ENCODE assay signal across 8 mouse cellular contexts in genomic region chr15:98610131-98610633, GRCm38 (mm10). TPM values are rescaled to one million over a fixed set of nuclear protein-coding genes. Genes with fewer than 3 reads are reported as not detected.
DNase-seq lines count a peak whose midpoint lies in the region; ATAC-seq and TF ChIP-seq lines count a peak whose summit lies in the region.

No protein-coding gene starts in this region.

- peak overlapping the region; percentile 90 for H3K27ac ChIP-seq in gastrocnemius, adult 2 months
- H3K27ac ChIP-seq in ES-E14 (ENCODE audit: insufficient read depth, low read depth, low read length, poor library complexity, severe bottlenecking) = no peak overlapping the region
- H3K27ac ChIP-seq in hindbrain, embryonic 13.5 days = peak overlapping the region; percentile 91
- no peak overlapping the region for H3K27ac ChIP-seq in midbrain, embryonic 11.5 days (ENCODE audit: low read depth, low read length)

- no peaks in the 10 kb centered on the region for H3K27me3 ChIP-seq in hindbrain, embryonic 13.5 days
- H3K27me3 ChIP-seq in midbrain, embryonic 11.5 days (ENCODE audit: control insufficient read depth, insufficient read depth, low read length) = no peaks in the 10 kb centered on the region; the same call in 1 of the 2 replicates

- TF ChIP-seq CTCF in gastrocnemius, adult 2 months (IDR thresholded peaks at IDR 0.05) = no peak

- no peak for ATAC-seq in hindbrain, embryonic 13.5 days (ENCODE audit: low FRiP score)
- ATAC-seq in midbrain, embryonic 11.5 days (ENCODE audit: low FRiP score) = no peak

- in situ Hi-C loops in ES-E14 (cut with MboI; ENCODE audit: low sequenced_read_pairs in 2 of 2, unreplicated experiment in 2 of 2) = no loop called here

- intact Hi-C loops in gastrocnemius, adult 2 months (cut with DNase I) = no loop called here
- intact Hi-C loops in gastrocnemius, postnatal 14 days (cut with DNase I; ENCODE audit: low total_unique reads) = loop anchor here (5.0 kb wide), 1 partner anchor 1362 kb away; the partner anchor contains the start of gene Larp4

- no peaks in the 10 kb centered on the region for H3K36me3 ChIP-seq in ES-E14 (ENCODE audit: control insufficient read depth, insufficient read depth, low read length, poor library complexity, severe bottlenecking)
- peaks cover 7% of the 10 kb centered on the region; the same call in 1 of the 2 replicates for H3K36me3 ChIP-seq in hindbrain, embryonic 13.5 days
- H3K36me3 ChIP-seq in midbrain, embryonic 11.5 days (ENCODE audit: control insufficient read depth, insufficient read depth, low read length) = no peaks in the 10 kb centered on the region

- peaks cover 0 to 2% of the 10 kb centered on the region in 2 experiments; a peak in 1 of 4 replicates for H3K4me1 ChIP-seq in ES-E14 (ENCODE audit: control insufficient read depth in 2 of 2, insufficient read depth in 2 of 2, low read length in 2 of 2, poor library complexity in 1 of 2)
- peaks cover 48% of the 10 kb centered on the region for H3K4me1 ChIP-seq in hindbrain, embryonic 13.5 days (replicated peaks)
- H3K4me1 ChIP-seq in midbrain, embryonic 11.5 days (ENCODE audit: control insufficient read depth, insufficient read depth, low read length) = peaks cover 26% of the 10 kb centered on the region

- H3K9me3 ChIP-seq in ES-E14 (ENCODE audit: control insufficient read depth, insufficient read depth, low read depth, low read length) = no peaks in the 10 kb centered on the region
- no peaks in the 10 kb centered on the region for H3K9me3 ChIP-seq in hindbrain, embryonic 13.5 days
- H3K9me3 ChIP-seq in midbrain, embryonic 11.5 days (ENCODE audit: control insufficient read depth, low read length) = no peaks in the 10 kb centered on the region

- 4% methylated on average over 12 of the region's 12 CpGs for WGBS in hindbrain, embryonic 13.5 days
- WGBS in midbrain, embryonic 11.5 days = 2% methylated on average over 12 of the region's 12 CpGs

- peak overlapping the region; percentile 76 for H3K4me2 ChIP-seq in hindbrain, embryonic 13.5 days
- peak overlapping the region; percentile 95 for H3K4me2 ChIP-seq in midbrain, embryonic 11.5 days

- H3K4me3 ChIP-seq in gastrocnemius, adult 2 months = peak overlapping the region; percentile 97
- peak overlapping the region; percentile 84 to 85 for H3K4me3 ChIP-seq in ES-E14 (ENCODE audit: insufficient read depth in 1 of 2, low read depth in 1 of 2, low read length in 2 of 2, poor library complexity in 1 of 2, severe bottlenecking in 1 of 2)
- H3K4me3 ChIP-seq in hindbrain, embryonic 13.5 days = peak overlapping the region; percentile 75
- H3K4me3 ChIP-seq in midbrain, embryonic 11.5 days (ENCODE audit: low read depth, low read length) = peak overlapping the region; percentile 85

- H3K9ac ChIP-seq in ES-E14 (ENCODE audit: insufficient read depth, low read depth, low read length, poor library complexity, severe bottlenecking) = peak overlapping the region; percentile 68
- peak overlapping the region; percentile 88 for H3K9ac ChIP-seq in hindbrain, embryonic 13.5 days
- peak overlapping the region; percentile 92 for H3K9ac ChIP-seq in midbrain, embryonic 11.5 days (ENCODE audit: low read length)

- no peak for DNase-seq in gastrocnemius, adult 2 months
- DNase-seq in gastrocnemius, postnatal 14 days = no peak
- DNase-seq in ES-E14 (ENCODE audit: low read depth, low spot score) = no peak
- peak; percentile 93 for DNase-seq in midbrain, embryonic 11.5 days (ENCODE audit: low spot score, missing footprints)
- DNase-seq in B cell, adult 2 months = no peak
- DNase-seq in right cerebral cortex, postnatal 36 days (ENCODE audit: low spot score in 2 of 2) = no peak
- DNase-seq in gastrocnemius, postnatal 25 days = no peak

TF ChIP-seq in ES-E14, 5 proteins besides CTCF, POLR2A, EP300 and RAD21:
- TF ChIP-seq ZNF384 (IDR thresholded peaks at IDR 0.05; ENCODE audit: low read depth, low read length) (no peak), HCFC1 (IDR thresholded peaks at IDR 0.05; ENCODE audit: borderline replicate concordance, insufficient read depth, low read length) (no peak)

RNA-seq across cellular contexts. Expression of gene Adcy6, which starts 0.3 kb away (rescaled TPM):
- total RNA-seq in gastrocnemius, adult 2 months (2021) = 10 to 100 TPM; 22.8 to 23.1 TPM
- 10 to 100 TPM; 33.1 to 36.4 TPM for total RNA-seq in gastrocnemius, postnatal 14 days (2021)
- total RNA-seq in ES-E14 (2012; rRNA removed) = 9.0 and 15.3 TPM in 2 replicates
- polyA plus RNA-seq in hindbrain, embryonic 13.5 days (2015; fragmentation: Nextera tagmentation; extraction: Ambion mirVana) = 10.1 and 11.7 TPM in 2 replicates
- 9.3 and 10.6 TPM in 2 replicates for polyA plus RNA-seq in midbrain, embryonic 11.5 days (2014; fragmentation: Nextera tagmentation; extraction: Ambion mirVana)
- total RNA-seq in gastrocnemius, postnatal 25 days (2021) = 10 to 100 TPM; 19.0 to 32.3 TPM

RNA-seq across cellular contexts. Expression of gene Cacnb3, which starts 20.5 kb away (rescaled TPM):
- total RNA-seq in gastrocnemius, adult 2 months (2021) = 1 to 10 TPM; 1.8 to 2.2 TPM
- total RNA-seq in gastrocnemius, postnatal 14 days (2021) = 1 to 10 TPM; 6.6 to 9.5 TPM
- 27.3 and 32.0 TPM in 2 replicates for total RNA-seq in ES-E14 (2012; rRNA removed)
- polyA plus RNA-seq in hindbrain, embryonic 13.5 days (2015; fragmentation: Nextera tagmentation; extraction: Ambion mirVana) = 124 and 135 TPM in 2 replicates
- polyA plus RNA-seq in midbrain, embryonic 11.5 days (2014; fragmentation: Nextera tagmentation; extraction: Ambion mirVana) = 35.5 and 39.5 TPM in 2 replicates
- total RNA-seq in gastrocnemius, postnatal 25 days (2021) = 1 to 10 TPM; 3.4 to 4.1 TPM

RNA-seq across cellular contexts. Expression of gene 4930415O20Rik, which starts 39.4 kb away (rescaled TPM):
- total RNA-seq in gastrocnemius, adult 2 months (2021) = 1 to 10 TPM in 1 of 2 experiments, not detected in 1; 1.2 TPM
- total RNA-seq in gastrocnemius, postnatal 14 days (2021) = under 1 TPM in 1 of 2 experiments, not detected in 1; 0.44 TPM
- total RNA-seq in ES-E14 (2012; rRNA removed) = not detected in 2 replicates
- polyA plus RNA-seq in hindbrain, embryonic 13.5 days (2015; fragmentation: Nextera tagmentation; extraction: Ambion mirVana) = 0.39 TPM in 1 of 2 replicates, not detected in the other
- 0.44 TPM in 1 of 2 replicates, not detected in the other for polyA plus RNA-seq in midbrain, embryonic 11.5 days (2014; fragmentation: Nextera tagmentation; extraction: Ambion mirVana)
- total RNA-seq in gastrocnemius, postnatal 25 days (2021) = under 1 TPM in 1 of 2 experiments, not detected in 1; 0.74 TPM

RNA-seq across cellular contexts. Expression of gene Ccnt1, which starts 39.5 kb away (rescaled TPM):
- 10 to 100 TPM; 20.4 to 20.5 TPM for total RNA-seq in gastrocnemius, adult 2 months (2021)
- 10 to 100 TPM; 20.4 to 20.6 TPM for total RNA-seq in gastrocnemius, postnatal 14 days (2021)
- total RNA-seq in ES-E14 (2012; rRNA removed) = 53.1 and 59.1 TPM in 2 replicates
- polyA plus RNA-seq in hindbrain, embryonic 13.5 days (2015; fragmentation: Nextera tagmentation; extraction: Ambion mirVana) = 69.7 and 77.0 TPM in 2 replicates
- polyA plus RNA-seq in midbrain, embryonic 11.5 days (2014; fragmentation: Nextera tagmentation; extraction: Ambion mirVana) = 60.7 and 61.9 TPM in 2 replicates
- 10 to 100 TPM; 17.3 to 21.1 TPM for total RNA-seq in gastrocnemius, postnatal 25 days (2021)

RNA-seq across cellular contexts. Expression of gene Ddx23, which starts 52.5 kb away (rescaled TPM):
- 10 to 100 TPM; 66.3 to 67.4 TPM for total RNA-seq in gastrocnemius, adult 2 months (2021)
- total RNA-seq in gastrocnemius, postnatal 14 days (2021) = 10 to 100 TPM; 45.1 to 48.1 TPM
- total RNA-seq in ES-E14 (2012; rRNA removed) = 147 and 151 TPM in 2 replicates
- 27.5 and 28.0 TPM in 2 replicates for polyA plus RNA-seq in hindbrain, embryonic 13.5 days (2015; fragmentation: Nextera tagmentation; extraction: Ambion mirVana)
- polyA plus RNA-seq in midbrain, embryonic 11.5 days (2014; fragmentation: Nextera tagmentation; extraction: Ambion mirVana) = 24.8 and 24.9 TPM in 2 replicates
- 10 to 100 TPM; 53.1 to 56.8 TPM for total RNA-seq in gastrocnemius, postnatal 25 days (2021)

Comparison
In these comparisons a context has a peak if more than half of its experiments do, and no peak if none do; other contexts are left out.
1. H3K27ac ChIP-seq: peak in gastrocnemius, adult 2 months (single experiment) and hindbrain, embryonic 13.5 days (single experiment); none in ES-E14 (single experiment) and midbrain, embryonic 11.5 days (single experiment).
2. Peak in every context shown above with its lines, with median percentiles within 50 percentile points of each other: H3K4me3 ChIP-seq and H3K9ac ChIP-seq.